Mouse (Mus musculus) CD4-positive, CD25-positive, alpha-beta regulatory T cell, adult 2 months (primary cell): ENCODE results near the gene Dnajc8.
A peak's percentile ranks its signal among the peaks of the same experiment; 100 is the strongest.

Experiments
- DNase-seq: peaks from one replicate; pipeline ENCODE4 v3.0.0-alpha.2; 2012; ENCODE audit warnings: low read depth, low spot score

Dnajc8 gene

DNA sequence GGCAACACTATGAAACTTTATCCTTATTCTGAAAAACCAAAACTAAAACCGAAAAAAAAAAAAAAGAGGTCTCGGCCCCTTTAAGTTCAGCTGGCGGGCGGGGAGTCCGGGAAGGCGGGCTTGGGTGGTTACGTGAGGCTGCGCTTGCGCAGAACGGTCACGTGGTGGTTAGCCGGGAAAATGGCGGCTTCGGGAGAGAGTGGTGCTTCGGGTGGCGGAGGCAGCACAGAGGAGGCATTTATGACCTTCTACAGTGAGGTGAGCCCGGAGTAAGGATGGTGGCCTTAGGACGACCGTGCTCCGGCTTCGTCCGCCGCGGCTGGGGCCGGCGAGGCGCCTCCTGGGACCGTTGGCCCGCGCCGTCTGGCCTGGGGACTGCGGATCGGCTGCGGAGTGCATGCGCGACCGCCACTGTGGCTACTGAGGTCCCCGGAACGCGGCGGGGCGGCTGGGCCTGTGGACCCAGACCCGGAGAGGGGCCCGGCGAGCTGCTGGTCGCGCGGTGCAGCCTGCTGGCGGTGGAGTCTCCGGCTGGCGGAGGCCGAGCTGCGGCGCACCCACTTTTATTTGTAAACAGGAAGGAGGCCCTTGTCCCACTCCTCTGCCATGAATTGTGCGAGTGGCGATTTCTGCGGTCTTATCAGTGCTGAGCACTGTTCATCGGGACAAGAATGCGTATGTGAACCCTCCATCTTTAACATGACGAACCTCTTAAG lies at the start of gene Dnajc8:
TSS of gene Dnajc8 (plus strand) at position 145 of the 716 bp plus-strand sequence.
- DNase-seq, result peak; percentile 98

DNA sequence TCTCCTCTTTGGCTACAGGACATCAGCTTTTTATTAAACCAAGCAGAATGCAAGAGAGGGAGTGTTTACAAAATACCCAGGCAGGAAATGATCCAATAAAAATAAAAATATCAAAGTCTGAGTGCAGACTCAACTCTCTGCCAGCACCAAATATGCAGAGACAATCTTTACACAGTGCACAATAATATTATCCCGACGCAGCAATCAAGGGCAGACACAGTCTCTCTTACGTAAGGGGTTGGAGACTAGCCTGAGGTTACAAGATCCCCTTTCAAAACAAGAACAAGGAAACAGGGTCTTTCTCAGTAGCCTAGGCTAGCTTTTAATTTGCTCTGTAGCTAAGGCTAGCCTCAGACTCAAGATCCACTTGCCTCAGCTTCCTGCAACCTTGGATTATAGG lies 46.8 kb upstream of the Dnajc8 start:
- no peak for DNase-seq

DNA sequence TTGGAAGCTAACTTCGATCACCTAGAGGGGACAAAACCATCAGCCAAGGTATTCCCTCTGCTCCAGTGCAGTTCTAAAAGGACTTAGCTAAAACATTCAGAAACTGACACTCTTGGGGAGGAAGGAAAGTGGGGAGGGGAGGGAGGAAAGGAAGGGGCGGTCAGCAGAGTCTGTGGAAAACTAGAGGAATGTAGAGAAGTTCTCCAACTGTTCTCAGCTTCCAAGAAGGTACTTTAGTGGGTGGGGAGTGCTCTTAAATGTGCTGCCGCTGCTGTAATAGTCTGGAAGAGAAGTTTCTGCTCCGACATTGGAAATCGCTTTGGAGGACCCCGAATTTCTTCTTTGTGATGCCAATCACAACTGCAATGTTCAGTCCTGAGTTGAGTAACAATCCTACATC lies 46.4 kb upstream of the Dnajc8 start:
- no peak for DNase-seq

DNA sequence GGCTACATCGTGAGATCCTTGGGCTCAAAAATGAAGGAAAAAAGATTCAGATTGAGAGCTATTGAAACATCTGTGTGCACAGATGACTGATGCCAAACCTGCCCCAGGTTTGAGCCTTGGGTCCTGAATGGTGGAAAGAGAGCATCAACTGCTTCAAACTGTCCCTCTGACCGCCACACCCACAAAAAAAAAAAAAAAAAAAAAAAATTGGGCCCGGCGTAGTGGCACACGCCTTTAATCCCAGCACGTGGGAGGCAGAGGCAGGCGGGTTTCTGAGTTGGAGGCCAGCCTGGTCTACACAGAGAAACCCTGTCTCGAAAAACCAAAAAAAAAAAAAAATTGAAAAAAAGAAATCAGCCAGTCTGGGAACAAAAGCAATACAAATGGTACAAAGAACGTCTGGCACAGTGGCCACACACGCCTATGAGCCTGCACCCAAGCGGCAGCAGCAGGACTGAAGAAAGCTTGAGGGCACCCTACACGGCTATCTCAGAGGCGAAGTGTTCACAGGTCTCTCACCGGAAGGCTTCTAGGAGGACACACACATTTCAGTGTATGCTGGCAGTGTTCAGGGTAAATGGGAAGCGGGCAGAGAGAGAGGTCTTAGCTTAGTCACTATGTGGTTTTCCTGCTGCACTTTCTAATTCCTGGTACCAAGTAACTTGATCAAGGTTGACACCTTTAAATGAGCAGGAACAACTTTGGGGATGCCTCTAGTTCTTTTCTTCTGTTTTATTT lies 44.9 kb upstream of the Dnajc8 start:
- no peak for DNase-seq

DNA sequence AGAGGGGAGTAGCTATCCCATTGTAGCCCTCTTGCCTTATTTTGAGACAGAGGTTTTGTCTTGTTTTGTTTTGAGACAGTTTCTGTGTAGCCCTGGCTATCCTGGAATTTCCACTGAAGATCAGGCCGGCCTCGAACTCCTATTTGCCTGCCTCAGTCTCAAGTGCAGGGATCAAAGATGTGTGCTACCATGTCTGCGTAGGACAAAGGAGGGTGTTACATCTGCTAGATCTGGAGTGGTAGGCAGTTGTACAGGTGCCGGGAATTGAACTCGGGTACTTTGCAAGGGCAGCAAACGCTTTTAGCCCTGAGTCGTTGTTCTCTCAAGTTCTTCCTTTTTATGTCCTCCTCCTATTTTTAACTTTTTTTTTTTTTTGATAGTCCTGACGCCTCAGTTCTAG lies 44.3 kb upstream of the Dnajc8 start:
- DNase-seq, result no peak

DNA sequence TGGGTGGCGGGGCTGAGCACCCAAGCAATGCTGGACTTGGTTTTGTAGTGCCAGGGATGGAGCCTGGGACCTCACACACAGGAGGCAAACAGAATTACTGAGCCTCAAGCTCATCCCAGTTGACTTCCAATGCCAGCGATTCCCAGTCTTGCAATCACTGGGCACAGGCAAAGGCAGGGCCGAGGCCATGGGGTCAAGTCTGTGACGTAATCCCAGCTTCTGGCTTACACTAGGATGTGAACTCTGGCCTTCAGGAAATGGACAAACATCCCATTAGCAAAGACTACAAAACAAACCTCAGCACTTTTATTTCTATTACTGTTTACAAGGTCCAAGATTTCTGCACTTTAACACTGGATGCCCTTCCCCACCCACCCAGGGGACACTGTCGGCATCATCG lies 43.6 kb upstream of the Dnajc8 start:
- no peak for DNase-seq

DNA sequence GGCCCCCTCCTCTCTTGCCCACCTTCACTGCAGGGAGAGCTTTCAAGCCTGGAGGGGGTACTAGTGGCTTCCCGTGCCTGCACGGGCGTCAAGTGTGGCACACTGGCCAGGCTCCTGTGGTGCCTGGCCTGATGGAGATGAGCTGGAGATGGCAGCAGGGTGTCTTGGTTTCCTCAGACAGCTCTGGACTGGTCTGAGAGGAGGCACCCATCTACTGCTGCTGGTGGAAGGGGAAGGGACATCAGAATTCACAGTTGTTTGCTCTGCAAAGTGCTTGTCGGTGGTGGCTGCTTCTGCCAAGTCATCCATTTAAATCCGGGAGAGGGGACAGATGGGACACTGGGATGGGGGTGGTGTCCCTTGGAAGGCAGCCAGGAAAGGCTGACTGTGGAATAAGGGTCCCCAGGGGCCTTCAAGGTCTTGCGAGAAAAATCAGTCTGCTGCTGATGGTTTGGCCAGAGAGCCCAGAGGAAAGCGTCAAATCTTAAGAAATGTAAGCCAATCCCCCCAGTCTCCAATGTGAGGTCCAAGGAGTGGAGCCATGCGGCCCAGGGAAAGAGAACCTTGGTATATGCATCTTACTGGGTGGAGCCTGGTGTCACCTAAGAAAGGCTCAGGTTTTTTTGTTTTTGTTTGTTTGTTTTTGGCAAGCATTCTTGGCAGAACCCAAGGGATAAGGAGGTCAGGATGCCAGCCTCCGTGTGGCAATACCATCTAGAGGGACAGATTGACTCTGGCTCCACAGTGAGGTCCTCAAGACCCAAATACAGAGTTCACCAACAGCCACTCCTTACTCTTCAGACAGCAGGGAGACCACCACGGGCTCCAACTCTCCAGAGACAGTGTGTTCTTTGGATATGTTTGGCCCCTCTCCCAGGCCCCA lies 42.9 kb upstream of the Dnajc8 start:
- no peak for DNase-seq

DNA sequence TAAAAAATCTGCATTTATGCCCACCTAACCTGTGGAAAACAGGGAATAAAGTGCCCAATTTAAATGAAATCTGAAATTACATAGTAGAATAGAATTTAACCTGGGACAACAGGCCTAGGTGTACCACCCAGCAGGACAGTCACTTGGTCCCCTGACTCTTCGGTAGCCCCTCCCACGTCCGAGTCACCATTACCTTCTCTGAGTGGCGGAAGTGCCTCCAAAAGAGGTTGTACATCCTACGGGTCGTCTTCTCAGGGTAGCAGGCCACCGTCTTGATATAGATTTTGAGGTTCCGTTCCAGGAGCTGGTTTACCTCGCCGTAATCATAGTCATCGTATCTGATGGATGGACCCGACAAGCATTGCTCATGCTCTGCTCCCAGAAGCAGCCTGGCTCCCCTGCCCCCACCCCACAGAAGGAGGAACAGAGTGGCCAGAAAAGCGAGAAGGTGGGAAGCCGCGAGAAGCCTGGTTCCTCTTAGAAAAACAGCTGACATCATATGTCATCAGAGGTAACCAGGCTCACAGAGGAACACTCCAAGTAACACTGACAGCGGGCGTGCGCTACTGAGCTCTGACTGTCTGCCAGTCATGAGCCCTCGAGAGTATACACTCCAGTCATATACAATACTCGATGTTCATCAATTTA lies 41.0 kb upstream of the Dnajc8 start:
- DNase-seq, result no peak

DNA sequence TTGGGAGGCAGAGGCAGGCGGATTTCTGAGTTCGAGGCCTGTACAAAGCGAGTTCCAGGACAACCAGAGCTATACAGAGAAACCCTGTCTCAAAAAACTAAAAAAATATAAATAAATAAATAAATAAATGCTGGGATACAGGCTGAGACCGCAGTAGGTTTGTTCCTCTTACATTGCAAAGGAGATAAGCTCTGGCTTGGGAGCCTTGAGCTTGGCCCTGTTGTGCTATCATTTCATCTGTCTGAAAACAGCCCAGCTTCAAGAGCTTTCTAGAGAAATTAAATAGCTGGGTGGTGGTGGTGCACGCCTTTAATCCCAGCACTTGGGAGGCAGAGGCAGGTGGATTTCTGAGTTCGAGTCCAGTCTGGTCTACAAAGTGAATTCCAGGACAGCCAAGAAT lies 33.7 kb upstream of the Dnajc8 start:
- no peak for DNase-seq

DNA sequence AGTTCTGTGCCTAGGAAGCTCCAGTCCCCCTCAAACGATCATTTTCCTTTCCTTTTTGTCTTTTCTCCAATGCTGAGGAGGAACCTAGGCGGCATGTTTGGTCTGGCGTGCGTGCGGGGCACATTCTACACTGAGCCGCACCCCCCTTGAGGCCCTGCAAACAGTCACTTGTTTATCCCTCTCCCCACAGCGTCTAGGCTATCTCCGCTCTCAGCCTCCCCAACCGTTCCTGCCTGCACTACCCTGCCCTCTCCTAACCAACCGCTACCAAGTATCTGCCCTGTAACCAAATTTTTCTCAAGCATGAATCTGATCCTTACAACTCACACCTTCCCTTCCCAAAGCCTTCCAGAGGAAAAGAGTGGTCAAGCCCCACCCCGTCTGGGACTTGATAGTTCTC lies 32.0 kb upstream of the Dnajc8 start:
- no peak for DNase-seq

DNA sequence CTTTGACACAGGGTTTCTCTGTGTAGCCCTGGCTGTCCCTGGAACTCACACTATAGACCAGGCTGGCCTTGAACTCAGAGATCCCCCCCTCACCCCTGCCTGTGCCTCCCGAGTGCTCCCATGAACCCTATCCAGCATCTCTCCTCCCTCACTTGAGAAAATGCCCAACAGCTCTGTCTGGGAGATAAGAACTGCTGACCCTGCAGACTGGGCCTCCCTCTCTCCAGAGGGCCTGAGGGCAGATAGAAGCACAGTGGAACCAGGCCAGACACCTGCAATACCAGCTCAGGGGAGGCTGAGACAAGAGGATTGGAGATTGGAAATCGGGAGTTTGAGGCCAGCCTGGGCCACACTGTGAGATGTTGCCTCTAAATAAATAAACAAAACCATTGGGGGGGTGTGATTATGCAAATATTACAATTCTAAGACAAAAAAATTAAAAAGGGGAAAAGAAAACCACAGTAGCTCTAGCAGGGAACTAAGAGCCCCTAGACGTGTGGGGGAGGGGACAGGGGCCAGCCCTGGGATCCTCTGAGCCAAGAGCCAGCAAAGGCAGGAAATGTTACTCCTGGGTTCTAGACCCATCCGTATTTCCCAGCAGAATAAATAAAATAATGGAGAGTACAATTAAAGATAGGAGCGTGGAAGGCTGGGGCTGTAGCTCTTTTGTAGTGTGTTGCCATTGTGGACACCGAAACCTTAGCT lies 30.2 kb upstream of the Dnajc8 start:
- DNase-seq, result no peak

DNA sequence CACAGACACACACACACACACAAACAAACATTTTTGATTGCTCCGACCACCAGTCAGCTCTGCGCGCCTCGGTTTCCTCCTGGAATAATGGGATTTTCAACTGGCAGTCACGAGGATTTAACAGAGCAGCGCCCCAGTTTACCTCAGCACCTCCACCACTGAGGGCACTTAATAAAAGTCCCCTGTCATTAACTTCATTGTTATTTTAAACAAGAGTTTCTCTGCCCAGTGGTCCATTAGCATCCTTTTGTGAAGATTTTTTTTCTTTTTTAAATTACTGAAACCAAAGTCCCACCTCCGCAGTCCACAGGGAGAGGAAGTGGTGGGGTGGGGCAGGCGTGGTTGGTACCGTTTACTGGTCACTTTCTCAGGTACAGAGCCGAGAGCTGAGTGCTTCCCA lies 29.6 kb upstream of the Dnajc8 start:
- no peak for DNase-seq

DNA sequence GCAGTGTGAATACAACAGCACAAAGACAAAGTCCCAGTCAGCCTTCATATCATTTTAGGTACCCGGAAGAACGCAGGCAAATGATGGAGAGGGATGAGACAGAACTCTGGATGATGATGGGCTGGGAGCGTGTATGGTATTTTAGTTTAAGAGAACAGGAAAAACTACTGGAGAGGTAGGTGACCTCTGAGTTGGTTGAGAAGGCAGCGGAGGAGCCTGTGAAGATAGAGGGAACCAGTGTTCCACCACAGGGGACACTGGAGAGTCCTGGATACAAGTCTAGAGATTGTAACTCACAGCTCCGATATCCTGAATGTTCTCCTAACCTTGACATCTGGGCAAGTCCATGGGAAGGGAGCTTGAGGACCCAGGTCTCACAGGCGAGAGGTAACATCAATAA lies 29.1 kb upstream of the Dnajc8 start:
- no peak for DNase-seq

DNA sequence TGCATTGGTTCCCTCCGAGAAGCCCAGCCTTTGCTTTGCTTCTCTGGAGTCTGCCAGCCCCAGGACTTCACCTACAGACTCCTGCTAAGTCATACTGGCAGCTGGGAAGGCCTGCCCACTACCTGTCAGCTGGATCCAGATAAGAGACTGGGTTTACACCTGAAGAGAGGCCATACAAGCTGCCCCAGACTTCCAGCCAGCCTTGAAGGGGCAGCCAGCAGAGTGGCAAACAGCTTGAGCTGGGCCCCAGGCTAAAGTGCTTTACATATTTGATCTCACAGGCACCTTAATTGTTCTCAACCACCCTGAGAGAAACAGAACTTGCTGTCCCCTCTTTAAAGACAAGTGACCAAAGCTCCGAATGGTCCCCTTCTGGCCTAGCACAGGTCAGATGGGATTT lies 28.1 kb upstream of the Dnajc8 start:
- no peak for DNase-seq

DNA sequence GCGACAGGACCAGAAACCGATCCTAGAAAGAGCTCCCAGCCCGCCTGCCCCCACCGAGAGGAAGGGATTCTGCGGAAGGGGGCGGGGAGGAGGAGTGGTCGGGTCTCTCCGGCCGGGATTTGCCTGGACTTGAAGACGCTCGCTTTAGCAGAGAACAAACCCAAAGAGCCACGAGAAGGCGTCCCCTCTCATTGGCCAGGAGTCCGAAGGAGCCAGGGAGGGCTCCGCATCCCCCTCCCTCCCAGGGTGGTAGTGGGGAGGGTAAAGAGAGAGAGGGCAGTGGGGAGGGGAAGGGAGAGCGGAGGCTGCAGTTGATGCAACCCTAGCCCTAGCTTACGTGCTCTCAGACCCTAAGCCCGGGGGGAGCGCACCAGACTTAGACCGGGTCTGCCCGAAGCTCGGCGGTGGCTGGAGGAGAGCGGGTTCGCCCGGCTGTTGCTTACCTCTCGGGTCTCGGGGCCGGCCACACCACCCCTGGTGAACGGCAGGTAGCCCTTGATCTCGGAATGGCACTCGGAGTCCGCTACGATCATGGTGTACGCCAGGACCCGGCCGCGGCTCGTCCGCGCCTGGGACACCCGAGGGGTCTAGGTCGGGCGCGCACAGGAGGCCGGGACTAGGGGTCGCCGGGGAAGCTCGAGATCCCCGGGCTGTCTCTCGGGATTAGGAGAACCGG lies 25.6 kb upstream of the Dnajc8 start:
- peak; percentile 50 for DNase-seq

DNA sequence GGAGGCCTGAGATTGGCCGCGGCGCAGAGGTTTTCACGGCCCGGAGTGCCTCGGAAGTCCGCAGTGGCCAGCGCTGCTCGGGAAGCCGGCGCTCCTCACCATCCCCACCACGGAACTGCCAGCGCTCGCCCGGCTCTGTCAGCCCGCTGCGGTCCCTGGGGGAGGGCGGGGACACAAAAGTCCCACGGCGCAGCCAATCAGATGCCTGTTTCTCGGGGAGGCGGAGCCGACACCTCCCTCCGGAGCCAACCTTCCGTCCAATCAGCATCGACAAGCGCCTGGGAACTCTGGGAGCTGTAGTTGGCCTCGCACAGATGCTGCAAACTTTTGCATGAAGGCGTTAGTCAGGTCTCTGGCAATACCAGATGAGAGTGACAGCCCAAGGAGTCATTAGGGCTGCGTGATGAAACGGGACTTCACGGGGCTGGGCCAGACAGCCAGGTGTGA lies 25.0 kb upstream of the Dnajc8 start, which contains the start of gene Sesn2:
TSS of gene Sesn2 (minus strand) at position 150 of the 447 bp plus-strand sequence.
- peak; percentile 98 for DNase-seq

DNA sequence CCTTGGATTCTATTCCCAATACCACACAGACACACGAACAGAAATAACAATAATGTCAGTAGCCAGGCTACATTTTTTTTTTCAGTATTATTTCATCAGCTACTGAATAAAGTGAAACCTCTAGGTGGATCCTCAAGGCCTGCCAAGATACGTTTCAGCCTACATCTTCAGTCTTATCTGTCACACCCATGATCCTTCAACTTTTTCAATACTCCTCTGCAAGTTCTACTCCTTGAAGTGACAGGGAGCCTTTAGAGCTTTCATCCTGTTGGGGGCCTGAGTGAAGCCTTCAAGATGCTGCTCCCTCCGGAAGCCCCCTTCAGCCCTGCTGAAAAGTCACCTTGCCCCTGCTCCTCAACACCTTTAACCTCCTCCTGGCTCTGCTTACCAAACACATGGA lies 23.3 kb upstream of the Dnajc8 start:
- no peak for DNase-seq

DNA sequence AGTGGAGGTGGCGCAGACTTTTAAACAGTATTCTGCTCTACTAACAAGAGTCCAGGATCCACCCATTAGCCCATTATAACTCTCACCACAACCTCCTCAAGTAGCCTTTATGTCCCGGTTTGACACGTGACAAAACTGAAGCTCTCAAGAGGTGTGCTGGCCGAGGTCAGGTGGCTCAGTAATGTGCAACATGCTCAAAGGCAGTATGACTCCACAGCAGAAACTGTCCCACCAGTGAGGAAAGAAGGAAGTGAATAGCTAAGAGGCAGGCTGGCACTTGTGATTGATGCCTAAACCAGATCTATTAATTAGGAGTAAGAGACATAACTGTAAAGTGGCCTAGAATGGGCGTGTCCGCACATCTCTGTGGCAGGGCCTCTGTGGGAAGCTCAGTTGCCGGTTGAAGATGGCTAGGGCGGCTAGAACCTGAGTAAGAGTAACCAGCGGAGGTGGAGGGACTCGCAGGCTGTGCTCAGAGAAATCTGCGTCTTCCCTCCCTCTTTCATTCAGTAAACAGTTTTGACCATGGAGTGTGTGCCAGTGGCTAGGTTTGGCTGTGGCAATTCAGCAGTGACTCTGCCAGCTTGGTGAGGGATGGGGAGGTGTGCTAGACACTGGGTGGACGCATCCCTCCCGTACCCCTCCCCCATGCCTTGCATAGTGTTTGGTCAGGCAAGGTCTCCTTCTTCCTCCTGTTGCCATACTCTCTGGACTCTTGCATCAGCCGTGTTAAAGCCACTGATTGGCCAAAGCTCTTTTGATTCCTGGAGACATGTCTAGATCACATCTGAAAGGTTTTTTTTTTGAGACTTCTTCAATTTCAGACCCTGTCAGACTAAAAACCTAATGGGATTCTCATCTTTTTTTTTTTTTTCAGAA lies 21.7 kb upstream of the Dnajc8 start:
- no peak for DNase-seq

DNA sequence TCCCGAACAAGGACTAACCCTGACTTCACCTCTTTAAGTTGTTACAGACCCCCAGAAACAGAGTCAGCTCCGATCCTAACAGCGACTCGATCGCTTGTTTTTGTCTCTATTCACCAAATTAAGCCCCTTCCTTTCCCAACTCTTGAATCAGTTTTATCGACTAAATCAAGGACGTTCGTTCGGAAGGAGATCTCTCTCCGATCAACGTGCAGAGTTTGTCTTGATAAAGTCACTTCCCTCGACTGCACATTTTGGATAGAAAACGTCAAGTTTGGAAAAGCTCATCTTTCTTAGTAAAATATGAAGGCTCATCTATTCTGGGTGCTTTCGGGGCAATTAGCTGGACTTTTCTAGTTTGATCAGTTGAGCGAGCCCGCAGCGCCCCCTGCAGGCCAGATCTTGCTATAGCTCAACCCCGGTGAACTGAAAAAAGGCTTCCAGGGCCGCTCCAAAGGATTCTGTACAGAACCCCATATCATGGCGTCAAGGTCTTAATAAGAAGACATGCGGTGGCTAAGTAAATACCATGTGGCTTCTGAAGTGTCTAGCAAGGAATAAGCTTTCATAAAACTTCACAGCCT lies 20.7 kb upstream of the Dnajc8 start:
- peak; percentile 92 for DNase-seq
